Mouse (Mus musculus): ENCODE results near the gene Npy2r. TPM values are rescaled to one million over a fixed set of nuclear protein-coding genes. Genes with fewer than 3 reads are reported as not detected.

Npy2r gene
- total and polyA plus RNA-seq, 3 experiments = not detected

GRCm38 (mm10) chr3:82524792-82525191 is 23.1 kb downstream of the Npy2r start:
- no peaks in the 10 kb centered on the region for H3K4me1 ChIP-seq (ENCODE audit: control insufficient read depth in 1 of 2, insufficient read depth in 2 of 2)
- H3K9me3 ChIP-seq (replicated peaks; ENCODE audit: low read length) = no peaks in the 10 kb centered on the region
- H3K27me3 ChIP-seq (replicated peaks) = no peaks in the 10 kb centered on the region
- no peak overlapping the region for H3K9ac ChIP-seq (ENCODE audit: insufficient read depth, low read depth)
- no peak overlapping the region for H3K4me2 ChIP-seq (ENCODE audit: insufficient read depth, low read depth, poor library complexity, severe bottlenecking)
- no peaks in the 10 kb centered on the region for H3K36me3 ChIP-seq (replicated peaks in 1 of 2; ENCODE audit: control insufficient read depth in 1 of 2, insufficient read depth in 1 of 2, low read length in 1 of 2)
- DNase-seq (ENCODE audit: extremely low read depth) = no peak
- TF ChIP-seq UBTF (IDR thresholded peaks at IDR 0.05; ENCODE audit: low read depth, low read length) = no peak
- TF ChIP-seq JUN (IDR thresholded peaks at IDR 0.05; ENCODE audit: insufficient read depth, low read depth, low read length) = no peak
- dilution Hi-C loops (cut with MboI; ENCODE audit: extremely low pct_ligation_motif_present, extremely low pct_unique_long_range_greater_than_20kb, low sequenced_read_pairs) = no loop called here
- in situ Hi-C loops (cut with MboI; ENCODE audit: low pct_ligation_motif_present, low pct_unique_long_range_greater_than_20kb, low sequenced_read_pairs) = no loop called here
- H3K4me3 ChIP-seq (replicated peaks in 1 of 3; ENCODE audit: low read depth in 2 of 3, low read length in 2 of 3, poor library complexity in 1 of 3) = no peak overlapping the region
- H3K27ac ChIP-seq (ENCODE audit: insufficient read depth, low read depth) = no peak overlapping the region
- no peaks in the 10 kb centered on the region for H3K79me2 ChIP-seq (replicated peaks; ENCODE audit: control insufficient read depth, extremely low read depth, insufficient read depth, poor library complexity, severe bottlenecking)

GRCm38 (mm10) chr3:82498006-82498405 is 49.9 kb downstream of the Npy2r start:
- in situ Hi-C loops (cut with MboI; ENCODE audit: low pct_ligation_motif_present, low pct_unique_long_range_greater_than_20kb, low sequenced_read_pairs) = no loop called here
- no peaks in the 10 kb centered on the region for H3K4me1 ChIP-seq (ENCODE audit: control insufficient read depth in 1 of 2, insufficient read depth in 2 of 2)
- H3K4me2 ChIP-seq (ENCODE audit: insufficient read depth, low read depth, poor library complexity, severe bottlenecking) = no peak overlapping the region
- H3K9me3 ChIP-seq (replicated peaks; ENCODE audit: low read length) = no peaks in the 10 kb centered on the region
- DNase-seq (ENCODE audit: extremely low read depth) = no peak
- H3K27ac ChIP-seq (ENCODE audit: insufficient read depth, low read depth) = no peak overlapping the region
- no peaks in the 10 kb centered on the region for H3K36me3 ChIP-seq (replicated peaks in 1 of 2; ENCODE audit: control insufficient read depth in 1 of 2, insufficient read depth in 1 of 2, low read length in 1 of 2)
- no peak overlapping the region for H3K9ac ChIP-seq (ENCODE audit: insufficient read depth, low read depth)
- H3K27me3 ChIP-seq (replicated peaks) = no peaks in the 10 kb centered on the region
- no peaks in the 10 kb centered on the region for H3K79me2 ChIP-seq (replicated peaks; ENCODE audit: control insufficient read depth, extremely low read depth, insufficient read depth, poor library complexity, severe bottlenecking)
- dilution Hi-C loops (cut with MboI; ENCODE audit: extremely low pct_ligation_motif_present, extremely low pct_unique_long_range_greater_than_20kb, low sequenced_read_pairs) = no loop called here
- H3K4me3 ChIP-seq (replicated peaks in 1 of 3; ENCODE audit: low read depth in 2 of 3, low read length in 2 of 3, poor library complexity in 1 of 3) = no peak overlapping the region
- TF ChIP-seq NELFE (IDR thresholded peaks at IDR 0.05; ENCODE audit: low read depth, low read length) (no peak), UBTF (IDR thresholded peaks at IDR 0.05; ENCODE audit: low read depth, low read length) (no peak), RCOR1 (conservative IDR thresholded peaks at IDR 0.05; ENCODE audit: low read depth, low read length) (no peak), GABPA (IDR thresholded peaks at IDR 0.05; ENCODE audit: insufficient replicate concordance, low read depth, low read length) (no peak), CHD1 (IDR thresholded peaks at IDR 0.05; ENCODE audit: low read depth, low read length) (no peak), PAX5 (IDR thresholded peaks at IDR 0.05; ENCODE audit: low read length) (no peak), SIN3A (IDR thresholded peaks at IDR 0.05; ENCODE audit: low read length) (no peak), POLR2AphosphoS2 (IDR thresholded peaks at IDR 0.05; ENCODE audit: low read depth, low read length) (no peak), HCFC1 (IDR thresholded peaks at IDR 0.05; ENCODE audit: low read depth, low read length) (no peak), ZNF384 (IDR thresholded peaks at IDR 0.05; ENCODE audit: low read depth, low read length) (no peak), POLR2A (IDR thresholded peaks at IDR 0.05; ENCODE audit: low read depth, low read length) (no peak), ZC3H11A (IDR thresholded peaks at IDR 0.05; ENCODE audit: low read depth, low read length) (no peak), TCF12 (IDR thresholded peaks at IDR 0.05; ENCODE audit: low read depth, low read length) (no peak), ELF1 (IDR thresholded peaks at IDR 0.05; ENCODE audit: low read depth, low read length) (no peak), E2F4 (IDR thresholded peaks at IDR 0.05; ENCODE audit: insufficient replicate concordance, low read depth, low read length) (no peak), RAD21 (IDR thresholded peaks at IDR 0.05; ENCODE audit: low read depth, low read length) (no peak), EP300 (IDR thresholded peaks at IDR 0.05; ENCODE audit: low read length) (no peak), CTCF (conservative IDR thresholded peaks at IDR 0.05 in 1 of 2, IDR thresholded peaks at IDR 0.05 in 1 of 2; ENCODE audit: low read depth in 2 of 2, low read length in 2 of 2) (no peak), ZMIZ1 (IDR thresholded peaks at IDR 0.05; ENCODE audit: low read depth, low read length) (no peak), KAT2A (IDR thresholded peaks at IDR 0.05; ENCODE audit: insufficient replicate concordance, low read length) (no peak)

Other genes with a start within 250 kb of the Npy2r start
- not detected in 2 replicates for gene Map9, start 190.0 kb downstream of the Npy2r start, total RNA-seq (2012; rRNA removed)
- not detected in 2 replicates for gene Map9, start 190.0 kb downstream of the Npy2r start, total RNA-seq (2014; rRNA removed)
- not detected in 2 replicates for gene Map9, start 190.0 kb downstream of the Npy2r start, polyA plus RNA-seq (2012; ENCODE audit: insufficient read length, low read depth)

All from CH12.LX (cell line).